Mouse (Mus musculus): ENCODE results near the gene Med21. TPM values are rescaled to one million over a fixed set of nuclear protein-coding genes. Genes with fewer than 3 reads are reported as not detected.

Gene Med21
- polyA plus RNA-seq, 1 experiment from 2014 or later, result 131 TPM

DNA sequence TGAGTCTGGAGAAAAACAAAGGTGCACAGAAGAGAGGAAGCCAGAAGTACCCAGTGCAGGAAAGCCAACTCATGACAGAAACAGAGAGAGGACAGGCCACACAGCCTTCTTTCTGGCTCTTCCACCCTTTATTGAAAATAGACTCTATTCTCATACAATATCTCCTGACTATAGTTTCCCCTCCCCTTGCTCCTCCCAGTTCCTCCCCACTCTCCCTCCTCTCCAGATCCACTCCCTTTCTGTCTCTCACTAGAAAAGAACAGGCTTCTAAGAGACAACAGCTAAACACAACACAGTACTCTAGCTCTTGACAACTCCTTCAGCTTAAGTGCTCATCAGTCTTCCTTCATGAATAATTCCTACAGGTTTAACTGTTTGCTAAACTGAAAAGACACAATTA lies 26.3 kb downstream of the Med21 start:
- Histone ChIP-seq H3K4me3 (ENCODE audit: low read depth, low read length) (no peak overlapping the region), H3K36me3 (ENCODE audit: control insufficient read depth, insufficient read depth, low read length) (no peaks in the 10 kb centered on the region), H3K9me3 (ENCODE audit: control insufficient read depth, low read length) (peaks cover 5% of the 10 kb centered on the region), H3K4me1 (ENCODE audit: control insufficient read depth, insufficient read depth, low read length) (no peaks in the 10 kb centered on the region), H3K27me3 (replicated peaks; ENCODE audit: control insufficient read depth, insufficient read depth, low read length) (no peaks in the 10 kb centered on the region), H3K27ac (replicated peaks; ENCODE audit: low read depth, low read length) (no peak overlapping the region), H3K4me2 (ENCODE audit: low read depth, low read length) (no peak overlapping the region), H3K9ac (ENCODE audit: low read depth, low read length) (no peak overlapping the region)
- DNase-seq (ENCODE audit: low spot score) (no peak), ATAC-seq (ENCODE audit: low read depth) (no peak)

DNA sequence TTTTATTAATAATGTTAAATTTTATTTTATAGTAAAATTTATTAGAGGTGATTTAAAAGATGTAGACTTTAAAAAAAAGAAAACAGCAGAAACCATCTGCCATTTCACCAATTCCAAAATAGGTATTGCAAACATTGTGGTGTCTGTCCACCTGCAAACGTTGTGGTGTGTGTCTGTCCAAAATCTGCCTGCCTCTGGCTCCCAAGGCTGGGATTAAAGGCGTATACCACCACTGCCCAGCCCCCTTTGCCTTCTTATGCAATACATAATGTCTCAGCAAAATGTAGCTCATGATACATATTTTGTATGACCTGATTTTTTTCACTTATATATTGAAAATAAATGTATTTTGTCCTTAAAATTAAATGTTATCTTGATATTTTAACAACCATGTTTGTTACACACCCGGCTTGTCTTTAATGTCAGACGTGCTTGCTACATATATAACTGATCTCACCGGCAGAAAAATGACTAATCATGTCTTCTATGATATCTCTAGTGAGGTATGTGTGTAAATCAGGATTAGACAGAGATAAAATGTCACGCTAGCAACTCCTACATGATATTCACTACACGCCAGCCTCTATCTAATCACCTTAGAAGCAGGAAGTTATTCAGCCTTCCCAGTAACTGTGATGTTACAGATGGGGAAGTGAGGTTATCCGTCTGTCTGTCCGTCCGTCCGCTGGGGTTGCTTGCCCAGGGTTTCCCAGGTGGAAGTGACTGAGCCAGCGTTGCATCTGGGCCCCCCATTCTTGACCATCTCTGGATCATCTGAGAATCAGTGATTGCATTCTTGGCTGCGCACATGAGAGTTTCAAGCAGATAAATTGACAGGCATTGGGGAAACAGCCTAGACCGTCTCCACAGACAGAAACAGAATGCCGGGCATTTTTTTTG lies 28.9 kb downstream of the Med21 start:
- Histone ChIP-seq H3K9ac (ENCODE audit: low read depth, low read length) (no peak overlapping the region), H3K36me3 (ENCODE audit: control insufficient read depth, insufficient read depth, low read length) (no peaks in the 10 kb centered on the region), H3K4me2 (ENCODE audit: low read depth, low read length) (no peak overlapping the region), H3K9me3 (ENCODE audit: control insufficient read depth, low read length) (peaks cover 5% of the 10 kb centered on the region), H3K4me3 (ENCODE audit: low read depth, low read length) (no peak overlapping the region), H3K27ac (replicated peaks; ENCODE audit: low read depth, low read length) (no peak overlapping the region), H3K27me3 (replicated peaks; ENCODE audit: control insufficient read depth, insufficient read depth, low read length) (no peaks in the 10 kb centered on the region), H3K4me1 (ENCODE audit: control insufficient read depth, insufficient read depth, low read length) (no peaks in the 10 kb centered on the region)
- DNase-seq (ENCODE audit: low spot score) (no peak), ATAC-seq (ENCODE audit: low read depth) (no peak)
- 82% methylated on average over 15 of the region's 15 CpGs for WGBS

DNA sequence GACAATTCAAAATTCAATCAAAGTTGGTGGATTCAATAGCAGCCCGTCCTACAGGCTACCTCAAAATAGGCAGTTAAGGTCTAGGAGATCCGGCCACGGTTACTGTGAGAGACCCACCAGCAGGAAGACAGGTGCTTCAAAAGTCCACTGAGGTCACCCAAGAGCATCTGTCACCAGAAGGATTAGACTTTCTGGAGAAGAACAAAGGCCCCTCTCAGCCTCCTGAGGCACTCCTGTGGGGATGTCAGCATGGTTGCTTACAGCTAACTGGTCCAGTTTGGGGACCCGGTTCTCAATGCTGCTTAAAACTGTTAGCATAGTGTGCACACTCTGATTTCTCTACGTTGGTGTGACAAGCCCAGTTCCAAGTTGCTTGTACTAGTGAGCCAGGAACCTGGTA lies 29.8 kb downstream of the Med21 start:
- DNase-seq (ENCODE audit: low spot score) (no peak), ATAC-seq (ENCODE audit: low read depth) (no peak)
- H3K27me3 ChIP-seq (replicated peaks; ENCODE audit: control insufficient read depth, insufficient read depth, low read length), result no peaks in the 10 kb centered on the region
- no peak overlapping the region for H3K4me3 ChIP-seq (ENCODE audit: low read depth, low read length)
- peaks cover 5% of the 10 kb centered on the region for H3K9me3 ChIP-seq (ENCODE audit: control insufficient read depth, low read length)
- H3K4me2 ChIP-seq (ENCODE audit: low read depth, low read length), result no peak overlapping the region
- 62% methylated on average over 5 of the region's 5 CpGs for WGBS
- no peak overlapping the region for H3K27ac ChIP-seq (replicated peaks; ENCODE audit: low read depth, low read length)
- H3K4me1 ChIP-seq (ENCODE audit: control insufficient read depth, insufficient read depth, low read length), result no peaks in the 10 kb centered on the region
- H3K36me3 ChIP-seq (ENCODE audit: control insufficient read depth, insufficient read depth, low read length), result no peaks in the 10 kb centered on the region
- H3K9ac ChIP-seq (ENCODE audit: low read depth, low read length), result no peak overlapping the region

DNA sequence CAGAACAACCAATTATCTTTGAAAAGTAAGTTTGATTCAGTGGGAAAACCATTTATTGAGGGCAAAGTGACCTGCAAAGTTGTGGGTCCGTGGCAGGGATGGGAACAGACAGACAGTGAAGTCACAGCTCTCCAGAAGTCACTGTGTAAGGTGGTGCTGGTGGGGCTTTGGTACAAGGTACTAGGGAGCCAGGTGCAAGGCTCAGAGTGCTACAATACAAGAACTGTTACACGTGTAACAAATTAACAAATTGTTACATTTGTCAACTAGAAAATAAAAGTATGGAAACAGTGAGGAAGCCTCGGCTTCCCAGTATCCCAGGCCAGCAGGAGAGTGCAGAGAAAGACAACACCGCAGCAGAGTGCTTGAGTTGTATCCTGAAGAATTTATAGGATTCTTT lies 31.3 kb downstream of the Med21 start:
- H3K9ac ChIP-seq (ENCODE audit: low read depth, low read length), result no peak overlapping the region
- H3K4me2 ChIP-seq (ENCODE audit: low read depth, low read length), result no peak overlapping the region
- ATAC-seq (ENCODE audit: low read depth) (no peak), DNase-seq (ENCODE audit: low spot score) (no peak)
- 75% methylated on average over 4 of the region's 4 CpGs for WGBS
- H3K36me3 ChIP-seq (ENCODE audit: control insufficient read depth, insufficient read depth, low read length), result no peaks in the 10 kb centered on the region
- H3K27ac ChIP-seq (replicated peaks; ENCODE audit: low read depth, low read length), result no peak overlapping the region
- H3K4me1 ChIP-seq (ENCODE audit: control insufficient read depth, insufficient read depth, low read length), result no peaks in the 10 kb centered on the region
- H3K4me3 ChIP-seq (ENCODE audit: low read depth, low read length), result no peak overlapping the region
- no peaks in the 10 kb centered on the region for H3K27me3 ChIP-seq (replicated peaks; ENCODE audit: control insufficient read depth, insufficient read depth, low read length)
- peaks cover 5% of the 10 kb centered on the region for H3K9me3 ChIP-seq (ENCODE audit: control insufficient read depth, low read length)

DNA sequence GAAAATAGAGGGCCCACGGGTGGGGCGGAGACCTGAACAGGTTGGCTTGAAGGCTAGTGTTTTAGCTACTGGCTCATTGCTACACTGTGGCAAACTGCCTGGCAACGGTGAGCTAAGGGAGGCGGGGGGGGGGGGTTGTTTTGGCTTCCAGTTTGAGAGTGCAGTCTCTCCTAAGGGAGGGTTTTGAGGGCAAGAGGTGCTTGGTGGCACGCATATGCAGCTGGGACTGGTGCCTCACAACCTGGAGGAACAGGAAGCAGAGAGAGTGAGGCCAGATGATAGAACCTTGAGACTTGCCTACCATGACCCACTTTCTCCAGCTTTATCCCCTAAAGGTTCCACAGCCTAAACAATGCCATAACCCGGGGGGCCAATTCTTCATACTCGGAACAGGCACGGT lies 32.1 kb downstream of the Med21 start:
- Histone ChIP-seq H3K4me2 (ENCODE audit: low read depth, low read length) (no peak overlapping the region), H3K4me1 (ENCODE audit: control insufficient read depth, insufficient read depth, low read length) (no peaks in the 10 kb centered on the region), H3K27me3 (replicated peaks; ENCODE audit: control insufficient read depth, insufficient read depth, low read length) (no peaks in the 10 kb centered on the region), H3K36me3 (ENCODE audit: control insufficient read depth, insufficient read depth, low read length) (no peaks in the 10 kb centered on the region), H3K27ac (replicated peaks; ENCODE audit: low read depth, low read length) (no peak overlapping the region), H3K9ac (ENCODE audit: low read depth, low read length) (no peak overlapping the region), H3K9me3 (ENCODE audit: control insufficient read depth, low read length) (peaks cover 5% of the 10 kb centered on the region), H3K4me3 (ENCODE audit: low read depth, low read length) (no peak overlapping the region)
- 81% methylated on average over 8 of the region's 8 CpGs for WGBS
- ATAC-seq (ENCODE audit: low read depth) (no peak), DNase-seq (ENCODE audit: low spot score) (no peak)

DNA sequence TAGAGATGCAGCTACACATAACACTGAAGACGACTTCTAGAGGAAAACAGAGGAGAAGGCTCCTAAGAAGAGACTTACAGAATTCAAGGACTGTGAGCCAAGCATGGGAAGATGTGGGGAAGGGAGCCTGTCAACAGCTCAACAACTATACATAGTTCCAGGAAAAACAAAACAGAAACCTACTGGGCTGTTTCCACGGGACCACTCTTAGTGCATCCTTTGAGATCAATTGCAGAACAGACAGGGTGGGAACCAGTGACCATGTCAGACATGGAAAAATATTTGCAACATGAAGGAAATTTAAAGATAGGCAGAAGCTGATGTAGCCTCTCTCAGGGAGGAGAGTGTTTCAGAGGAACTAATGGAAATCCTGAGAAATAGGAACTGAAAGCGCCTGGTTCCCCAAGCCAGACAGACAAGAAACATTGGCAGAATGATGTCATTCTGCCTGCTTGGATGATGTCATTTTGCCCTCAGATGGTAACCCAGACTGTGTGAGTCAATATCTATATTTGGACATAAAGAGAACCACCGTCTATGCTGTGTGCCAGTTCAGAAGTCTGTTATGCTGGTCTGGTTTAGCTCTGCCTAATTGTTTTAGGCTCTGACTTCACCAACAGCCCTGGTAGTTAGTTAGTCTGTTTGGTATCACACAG lies 32.7 kb downstream of the Med21 start:
- no peak overlapping the region for H3K27ac ChIP-seq (replicated peaks; ENCODE audit: low read depth, low read length)
- H3K4me1 ChIP-seq (ENCODE audit: control insufficient read depth, insufficient read depth, low read length), result no peaks in the 10 kb centered on the region
- no peaks in the 10 kb centered on the region for H3K36me3 ChIP-seq (ENCODE audit: control insufficient read depth, insufficient read depth, low read length)
- H3K9ac ChIP-seq (ENCODE audit: low read depth, low read length), result no peak overlapping the region
- no peak overlapping the region for H3K4me2 ChIP-seq (ENCODE audit: low read depth, low read length)
- 60% methylated on average over 4 of the region's 4 CpGs for WGBS
- H3K27me3 ChIP-seq (replicated peaks; ENCODE audit: control insufficient read depth, insufficient read depth, low read length), result no peaks in the 10 kb centered on the region
- DNase-seq (ENCODE audit: low spot score) (peak; percentile 29), ATAC-seq (ENCODE audit: low read depth) (peak; percentile 33; the same call in 1 of the 2 replicates)
- no peak overlapping the region for H3K4me3 ChIP-seq (ENCODE audit: low read depth, low read length)
- peaks cover 5% of the 10 kb centered on the region for H3K9me3 ChIP-seq (ENCODE audit: control insufficient read depth, low read length)

DNA sequence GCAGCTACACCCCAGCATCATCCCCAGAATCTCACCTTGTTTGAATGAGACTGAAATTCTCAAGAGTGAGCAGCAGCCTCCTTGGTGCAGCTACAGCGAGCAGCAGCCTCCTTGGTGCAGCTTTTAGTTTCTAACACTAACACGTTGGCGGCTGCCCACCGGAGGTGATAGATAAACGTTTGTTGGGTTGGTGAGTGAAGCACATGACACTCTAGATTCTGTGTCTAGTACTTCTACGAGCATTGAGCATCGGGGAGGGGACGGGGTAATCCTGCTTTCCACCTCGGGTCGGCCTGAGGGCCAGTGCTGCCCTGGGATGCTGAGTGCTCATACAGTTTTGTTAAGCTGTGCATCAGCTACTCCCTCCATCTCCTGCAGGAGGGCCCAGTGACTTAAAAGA lies 34.6 kb downstream of the Med21 start:
- no peak overlapping the region for H3K27ac ChIP-seq (replicated peaks; ENCODE audit: low read depth, low read length)
- DNase-seq (ENCODE audit: low spot score) (no peak), ATAC-seq (ENCODE audit: low read depth) (no peak)
- no peak overlapping the region for H3K4me2 ChIP-seq (ENCODE audit: low read depth, low read length)
- no peak overlapping the region for H3K4me3 ChIP-seq (ENCODE audit: low read depth, low read length)
- H3K9me3 ChIP-seq (ENCODE audit: control insufficient read depth, low read length), result no peaks in the 10 kb centered on the region
- 73% methylated on average over 10 of the region's 10 CpGs for WGBS
- no peaks in the 10 kb centered on the region for H3K36me3 ChIP-seq (ENCODE audit: control insufficient read depth, insufficient read depth, low read length)
- no peaks in the 10 kb centered on the region for H3K4me1 ChIP-seq (ENCODE audit: control insufficient read depth, insufficient read depth, low read length)
- no peak overlapping the region for H3K9ac ChIP-seq (ENCODE audit: low read depth, low read length)
- H3K27me3 ChIP-seq (replicated peaks; ENCODE audit: control insufficient read depth, insufficient read depth, low read length), result no peaks in the 10 kb centered on the region

DNA sequence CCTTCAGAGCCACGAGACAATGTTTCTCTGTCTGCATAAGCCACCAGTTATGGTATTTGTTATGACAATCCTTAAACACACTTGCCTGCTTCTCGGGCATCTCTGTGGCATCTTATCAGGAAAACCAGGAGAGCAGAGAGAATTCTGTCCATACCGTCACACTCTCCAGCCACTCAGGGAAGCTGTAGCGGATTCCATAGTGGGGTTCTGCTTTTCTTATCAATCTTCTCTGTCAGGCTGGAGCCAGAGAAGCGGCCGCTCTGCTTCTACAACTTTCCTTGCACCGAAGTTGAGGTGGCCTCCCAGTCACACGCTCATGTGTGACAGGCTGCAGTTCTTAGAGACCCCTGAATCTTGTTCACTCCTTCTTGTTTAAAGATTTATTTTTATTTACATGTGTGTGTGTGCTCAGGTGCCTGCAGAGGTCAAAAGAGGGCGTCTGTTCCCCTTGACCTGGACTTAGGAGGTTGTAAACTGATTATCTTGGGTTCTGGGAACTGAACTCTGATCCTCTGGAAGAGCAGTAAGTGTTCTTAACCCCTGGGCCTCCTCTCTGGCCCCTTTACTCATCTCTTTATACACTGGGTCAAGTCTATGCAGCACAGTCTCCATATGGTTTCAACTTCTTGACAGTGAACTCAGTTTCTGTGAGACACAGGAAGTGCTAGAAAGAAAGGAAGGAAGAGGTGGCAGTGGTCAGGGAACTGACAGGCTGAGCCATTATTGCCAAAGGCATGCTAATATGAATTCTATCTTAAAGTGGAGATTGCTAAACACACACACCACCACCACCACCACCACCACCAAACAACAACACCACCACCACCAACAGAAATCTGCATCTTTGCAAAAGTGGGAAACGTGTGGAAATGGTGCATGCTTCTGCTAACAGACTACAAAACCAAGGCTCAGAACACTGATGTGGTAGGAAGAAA lies 36.1 kb downstream of the Med21 start:
- Histone ChIP-seq H3K9ac (ENCODE audit: low read depth, low read length) (no peak overlapping the region), H3K4me1 (ENCODE audit: control insufficient read depth, insufficient read depth, low read length) (no peaks in the 10 kb centered on the region), H3K36me3 (ENCODE audit: control insufficient read depth, insufficient read depth, low read length) (no peaks in the 10 kb centered on the region), H3K27me3 (replicated peaks; ENCODE audit: control insufficient read depth, insufficient read depth, low read length) (no peaks in the 10 kb centered on the region), H3K4me3 (ENCODE audit: low read depth, low read length) (no peak overlapping the region), H3K4me2 (ENCODE audit: low read depth, low read length) (no peak overlapping the region), H3K9me3 (ENCODE audit: control insufficient read depth, low read length) (no peaks in the 10 kb centered on the region), H3K27ac (replicated peaks; ENCODE audit: low read depth, low read length) (no peak overlapping the region)
- 78% methylated on average over 10 of the region's 10 CpGs for WGBS
- DNase-seq (ENCODE audit: low spot score) (no peak), ATAC-seq (ENCODE audit: low read depth) (no peak)
